Mouse (Mus musculus) large intestine, adult 2 months (tissue): Measurements from ENCODE around the gene Maz. TPM values are rescaled to one million over a fixed set of nuclear protein-coding genes. Genes with fewer than 3 reads are reported as not detected.
A peak's percentile ranks its signal among the peaks of the same experiment; 100 is the strongest.

ENCODE experiments used
- DNase-seq: peaks from one replicate; pipeline ENCODE4 v3.0.0-alpha.2; 2012; ENCODE audit warnings: low read depth, low spot score
- WGBS: fragments of 180-500 bp; shearing (Covaris S2); methylation state at CpG from one replicate; pipeline ENCODE4 v1.1.7; 2018; 5-methylcytosine and 5-hydroxymethylcytosine counted together
- polyA plus RNA-seq: library from polyadenylated mRNA; depleted of rRNA; stranded (reverse); fragments of >200 nt; gene quantifications from 2 replicates; pipeline ENCODE4 v1.2.3, GENCODE M21; 2012

The Maz gene
- polyA plus RNA-seq, 1 experiment, result 102 TPM

GRCm38 (mm10) chr7:127021563-127022527, 5.0 kb downstream of the Maz start:
- DNase-seq, result no peak
- WGBS, result 47% methylated on average over 5 of the region's 5 CpGs

GRCm38 (mm10) chr7:127020901-127021562, 5.8 kb downstream of the Maz start, which contains the start of the genes Gm42742 and Prrt2:
Gene Gm42742, minus strand, starts transcription at chr7:127021097.
Gene Prrt2, minus strand, starts transcription at chr7:127021211.
- DNase-seq, result no peak
- 3% methylated on average over 37 of the region's 37 CpGs for WGBS

DNA sequence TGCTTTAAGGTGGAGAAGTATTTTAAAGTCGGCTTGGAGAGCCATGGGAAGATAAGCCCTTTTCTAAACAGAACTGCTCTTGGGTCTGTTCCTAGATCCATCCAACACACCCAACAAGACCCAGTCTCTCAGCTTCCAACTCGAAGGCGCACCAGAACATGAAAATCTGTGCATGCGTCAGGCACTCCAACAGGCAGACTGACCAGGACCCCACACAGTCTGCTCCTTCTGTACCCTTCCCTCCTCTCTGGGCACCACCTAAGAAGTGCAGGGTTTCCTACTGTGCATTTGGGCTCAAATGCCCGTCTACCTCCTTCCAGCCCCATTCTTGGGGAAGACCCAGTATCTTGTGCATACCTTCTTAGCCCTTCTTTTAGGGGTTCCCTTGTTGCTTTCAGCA, 6.3 kb downstream of the Maz start:
- no peak for DNase-seq
- WGBS, result 53% methylated on average over 5 of the region's 5 CpGs

DNA sequence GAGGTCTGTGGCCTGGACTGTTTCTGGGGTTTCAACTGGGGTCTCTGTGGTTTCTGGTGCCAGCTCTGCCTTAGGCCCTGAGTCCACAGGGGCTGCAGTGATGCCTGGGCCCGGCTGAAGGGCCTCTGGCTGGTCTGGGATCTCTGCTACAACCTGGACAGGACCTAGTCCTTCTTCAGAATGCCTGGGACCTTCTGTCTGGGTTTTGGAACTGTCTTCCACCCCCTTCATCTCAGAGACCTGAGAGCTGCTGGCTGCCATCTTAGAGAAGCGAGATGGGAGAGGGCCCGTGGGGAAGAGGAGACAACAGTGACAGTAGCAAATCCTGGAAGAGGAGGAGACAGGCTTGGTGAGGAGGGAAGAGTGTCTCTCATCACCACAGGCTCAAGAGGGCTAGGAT, 6.8 kb downstream of the Maz start:
- WGBS, result 75% methylated on average over 3 of the region's 3 CpGs
- DNase-seq, result no peak

- WGBS, result 77% methylated on average over 14 of the region's 14 CpGs
- DNase-seq, result no peak
Observed at GRCm38 (mm10) chr7:127019306-127019960, 7.4 kb downstream of the Maz start.

DNA sequence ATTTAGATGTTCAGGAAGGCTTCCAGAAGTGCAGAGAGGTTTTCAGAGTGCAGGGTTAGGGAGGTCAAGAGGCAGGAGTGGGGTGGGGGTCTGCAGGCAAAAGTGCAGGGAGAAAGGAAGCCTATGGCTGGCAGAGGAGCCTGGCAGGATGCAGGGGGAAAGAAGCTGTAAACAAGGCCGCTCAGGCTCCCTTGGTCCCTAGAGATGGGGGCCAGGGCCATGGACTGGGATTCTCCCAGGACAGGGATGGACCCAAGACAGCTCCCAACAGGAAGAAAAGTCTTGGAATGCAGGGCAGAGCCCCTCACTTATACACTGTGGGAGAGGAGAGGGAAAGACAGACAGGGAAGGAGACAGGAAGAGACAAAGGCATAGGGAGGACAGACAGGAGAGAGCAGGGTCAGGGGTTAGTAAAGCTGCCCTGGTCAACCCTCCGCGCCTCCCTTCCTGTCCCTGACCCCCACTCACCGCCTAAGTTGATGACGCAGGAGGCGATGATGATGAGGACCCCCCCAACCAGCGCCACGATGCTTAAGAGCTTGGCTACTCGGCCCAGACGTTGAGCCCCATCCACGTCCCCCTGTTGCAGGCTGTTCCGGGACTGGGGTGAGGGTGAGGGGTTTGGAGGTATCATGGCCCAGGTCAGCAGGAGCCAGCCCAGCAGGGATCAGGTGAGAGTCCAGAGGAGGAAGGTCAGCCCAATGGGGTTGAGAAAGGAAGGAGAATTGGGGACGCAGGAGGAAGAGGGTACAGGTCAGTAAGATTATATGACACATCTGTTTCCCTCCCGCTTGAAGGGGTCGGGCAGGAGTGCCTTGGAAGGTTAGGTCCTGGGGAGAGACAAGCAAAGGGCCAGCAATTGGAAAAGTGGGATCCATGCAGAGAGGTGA, 8.2 kb downstream of the Maz start:
- 80% methylated on average over 15 of the region's 15 CpGs for WGBS
- no peak for DNase-seq

DNA sequence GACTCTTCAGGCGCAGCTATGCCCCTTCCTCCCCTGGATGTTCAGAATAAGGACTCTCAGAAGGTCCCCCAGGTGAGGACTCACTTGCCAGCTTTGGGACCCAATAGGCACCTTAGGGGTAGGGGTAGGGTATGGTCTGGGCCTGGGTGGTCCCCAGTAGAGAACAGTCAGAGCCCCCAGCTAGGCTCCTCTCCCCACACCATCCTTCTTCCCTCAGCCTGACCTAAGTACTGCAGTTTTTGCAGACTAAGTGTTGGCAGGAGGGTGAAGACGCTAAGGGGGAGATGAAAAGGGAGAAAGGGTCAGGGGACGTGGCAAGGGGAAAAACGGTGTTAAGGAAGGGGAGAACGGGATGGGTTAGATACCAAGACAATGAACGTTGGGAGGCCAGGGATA, 8.9 kb downstream of the Maz start:
- 54% methylated on average over 6 of the region's 6 CpGs for WGBS
- DNase-seq, result no peak

- WGBS, result 2% methylated on average over 39 of the region's 39 CpGs
- peak; percentile 94 for DNase-seq
Observed at GRCm38 (mm10) chr7:127016971-127017949, 9.6 kb downstream of the Maz start, which contains the start of gene Pagr1a. Gene Pagr1a, minus strand, starts transcription at chr7:127017352.

- no peak for DNase-seq
- under 1% methylated on average over 22 of the region's 22 CpGs for WGBS
Observed at GRCm38 (mm10) chr7:127016486-127016938, 10.3 kb downstream of the Maz start.

- DNase-seq, result no peak
Observed at GRCm38 (mm10) chr7:127016481-127016485, 10.6 kb downstream of the Maz start, which contains the start of gene Pagr1b. Gene Pagr1b, minus strand, starts transcription at chr7:127016484.

- DNase-seq, result peak; percentile 64
- WGBS, result 2% methylated on average over 10 of the region's 10 CpGs
Observed at GRCm38 (mm10) chr7:127016081-127016480, 10.8 kb downstream of the Maz start.

GRCm38 (mm10) chr7:127014993-127015392, 11.8 kb downstream of the Maz start:
- no peak for DNase-seq
- WGBS, result 75% methylated on average over 12 of the region's 12 CpGs

DNA sequence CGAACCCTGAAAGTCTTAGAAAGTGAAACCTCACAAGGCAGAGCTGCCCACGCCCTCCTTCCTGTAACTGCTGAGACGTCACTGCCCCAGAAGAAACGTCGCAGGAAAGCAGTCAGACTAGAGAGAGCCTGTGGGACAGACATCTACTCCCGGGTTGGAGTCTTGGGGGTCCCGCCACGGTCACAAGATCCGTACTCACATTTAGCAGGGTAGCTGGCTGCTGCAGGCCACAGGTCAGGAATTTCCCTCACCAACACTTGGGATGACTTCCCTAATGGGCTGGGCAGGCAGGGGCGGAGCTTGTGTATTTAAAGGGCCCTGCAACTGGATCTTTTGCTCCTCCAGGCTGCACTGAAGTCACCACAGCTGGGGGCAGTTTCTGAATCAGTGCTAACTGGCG, 12.5 kb downstream of the Maz start, which contains the start of gene Mvp:
TSS of gene Mvp (minus strand) at position 302 of the 400 bp plus-strand sequence.
- DNase-seq, result peak; percentile 80

GRCm38 (mm10) chr7:127013385-127013784, 13.5 kb downstream of the Maz start:
- 71% methylated on average over 6 of the region's 6 CpGs for WGBS

More for the DNA sequence above, 12.5 kb downstream of the Maz start, which contains the start of gene Mvp:
- under 1% methylated on average over 11 of the region's 11 CpGs for WGBS

GRCm38 (mm10) chr7:127012845-127013244, 14.0 kb downstream of the Maz start:
- no peak for DNase-seq
- 65% methylated on average over 10 of the region's 10 CpGs for WGBS

More at GRCm38 (mm10) chr7:127013385-127013784, 13.5 kb downstream of the Maz start:
- no peak for DNase-seq

DNA sequence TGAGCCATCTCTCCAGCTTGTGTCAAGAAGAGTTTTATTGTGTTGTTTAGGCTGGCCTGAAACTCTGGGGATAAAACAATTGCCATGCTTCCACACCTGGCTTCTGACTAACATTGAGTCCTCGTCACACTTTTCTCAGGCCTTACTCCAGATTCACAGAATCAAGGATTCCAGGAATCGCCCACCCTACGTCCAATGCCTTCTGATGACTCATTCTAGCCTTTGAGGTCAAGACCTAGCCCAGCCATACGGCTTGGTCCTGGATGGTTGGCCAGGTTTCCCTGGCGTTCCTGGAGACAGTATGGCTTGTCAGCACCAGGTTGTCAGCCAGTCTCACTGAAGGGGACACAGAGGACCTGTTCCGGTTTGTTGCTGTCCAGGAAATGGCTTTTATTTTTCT, 14.5 kb downstream of the Maz start:
- 59% methylated on average over 6 of the region's 6 CpGs for WGBS
- DNase-seq, result no peak

GRCm38 (mm10) chr7:127011717-127012116, 15.1 kb downstream of the Maz start:
- no peak for DNase-seq
- WGBS, result 54% methylated on average over 2 of the region's 2 CpGs

GRCm38 (mm10) chr7:127011051-127011450, 15.8 kb downstream of the Maz start:
- DNase-seq, result no peak
- 89% methylated on average over 2 of the region's 2 CpGs for WGBS
